Mouse (Mus musculus) liver, embryonic 14.5 days (tissue): ENCODE results near the gene Ppp2ca.

Experiments
- CTCF ChIP-seq: IDR thresholded peaks from 2 replicates; pipeline ENCODE4 v1.5.1; 2016; ENCODE audit warnings: antibody characterized with exemption, low read depth, control low read depth
- EP300 ChIP-seq: IDR thresholded peaks from 2 replicates; pipeline ENCODE4 v1.6.1; 2016; ENCODE audit warnings: antibody characterized with exemption, low read depth

DNA sequence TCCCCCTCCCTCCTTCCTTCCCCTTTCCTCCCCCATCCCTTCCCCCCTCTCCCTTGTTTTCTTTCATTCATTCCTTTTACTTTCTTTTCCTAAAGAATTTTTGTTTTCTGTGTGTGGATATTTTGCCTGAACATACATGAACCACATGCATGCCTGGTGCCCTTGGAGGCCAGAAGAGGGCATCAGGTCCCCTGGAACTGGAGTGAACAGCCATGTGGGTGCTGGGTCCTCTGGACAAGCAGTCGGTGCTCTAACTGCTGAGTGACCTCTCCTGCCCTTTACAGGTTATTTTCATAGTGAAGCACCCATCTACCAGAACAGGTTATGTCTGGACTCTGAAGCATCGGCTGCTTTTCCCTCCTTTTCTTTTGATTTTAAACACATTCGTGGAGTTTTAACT, 34.1 kb upstream of the Ppp2ca start:
- TF ChIP-seq EP300 (no peak), CTCF (peak; percentile 68)
